Mouse (Mus musculus): Measurements from ENCODE around the gene Adcyap1r1.

Adcyap1r1 gene

DNA sequence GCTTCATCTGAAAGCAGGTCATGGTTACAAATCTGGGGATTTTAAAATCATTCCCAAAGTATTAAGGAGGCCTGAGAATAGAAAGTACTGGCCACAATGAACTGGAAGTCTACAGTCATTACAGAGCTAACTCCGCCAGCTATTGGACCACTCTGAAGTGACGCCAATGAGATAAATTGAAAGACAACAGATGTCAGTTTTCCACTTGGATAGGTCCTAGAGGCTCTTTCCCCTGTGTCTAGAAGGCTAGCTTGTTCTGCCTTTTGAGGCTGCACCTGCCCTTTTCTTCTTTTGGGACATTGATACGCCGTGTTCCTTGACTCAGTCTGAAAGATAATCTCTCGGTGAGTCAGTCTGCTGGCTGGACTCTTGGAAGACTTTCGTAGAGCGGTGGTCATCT lies 50.5 kb downstream of the Adcyap1r1 start:
- DNase-seq (ENCODE audit: low spot score): no peak

- no peak for DNase-seq (ENCODE audit: low spot score)
Measured at GRCm38 (mm10) chr6:55504797-55505488, 53.2 kb downstream of the Adcyap1r1 start.

DNA sequence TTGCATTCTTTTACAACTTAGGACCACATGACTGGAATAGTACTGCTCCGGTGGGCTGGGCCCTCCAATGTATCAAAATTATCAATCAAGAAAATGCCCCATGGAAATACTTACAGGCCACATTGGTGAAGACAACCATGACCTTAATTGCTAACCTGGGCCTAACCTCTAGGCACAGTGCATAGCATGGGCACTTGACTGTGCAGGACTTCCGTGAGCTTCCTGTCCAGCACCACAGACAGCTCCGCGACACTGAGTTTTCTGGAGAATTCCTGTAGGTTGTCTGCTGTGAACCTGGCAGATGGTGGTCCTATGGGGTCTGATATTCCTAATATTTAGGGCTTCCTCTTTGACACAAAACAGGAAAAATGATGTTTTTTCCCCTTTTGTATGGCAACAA lies 54.7 kb downstream of the Adcyap1r1 start:
- DNase-seq (ENCODE audit: low spot score): no peak

DNA sequence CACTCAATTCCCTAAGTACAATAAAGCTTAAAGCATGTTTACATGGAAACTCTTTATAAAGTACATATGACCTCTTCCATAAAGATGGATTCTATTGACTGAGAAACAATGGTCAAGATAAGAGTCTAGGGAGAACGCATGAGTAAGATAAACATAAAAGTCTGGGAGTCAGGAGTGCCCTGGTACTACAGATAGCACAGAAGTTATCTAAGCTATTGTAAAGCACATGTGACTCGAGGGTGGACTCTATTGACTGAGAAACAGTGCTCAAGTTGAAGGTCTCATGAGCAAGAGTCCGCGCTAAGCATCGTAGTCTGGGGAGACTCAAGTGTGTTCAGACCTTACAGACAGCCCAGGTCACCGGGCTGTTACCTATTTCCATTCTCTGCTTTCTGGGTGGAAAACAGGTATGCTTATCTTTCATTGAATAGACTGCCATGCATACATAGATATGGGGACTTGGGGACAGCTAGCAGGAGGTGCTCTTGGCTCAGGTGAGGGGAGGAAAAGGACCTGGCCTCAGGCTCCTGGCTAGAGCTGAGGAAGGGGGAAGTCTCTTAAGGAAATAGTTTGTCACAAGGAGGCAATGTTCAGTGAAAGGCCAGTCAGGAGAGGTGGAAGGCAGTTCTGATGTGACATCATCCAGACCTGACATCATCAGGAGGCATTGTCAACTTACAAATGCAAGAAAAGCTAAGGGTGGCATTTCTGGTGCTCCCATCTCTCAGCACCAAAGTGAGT lies 57.5 kb downstream of the Adcyap1r1 start:
- DNase-seq (ENCODE audit: low spot score): no peak

GRCm38 (mm10) chr6:55511212-55512065 lies 59.7 kb downstream of the Adcyap1r1 start:
- peak; percentile 69 for DNase-seq (ENCODE audit: low spot score)

DNA sequence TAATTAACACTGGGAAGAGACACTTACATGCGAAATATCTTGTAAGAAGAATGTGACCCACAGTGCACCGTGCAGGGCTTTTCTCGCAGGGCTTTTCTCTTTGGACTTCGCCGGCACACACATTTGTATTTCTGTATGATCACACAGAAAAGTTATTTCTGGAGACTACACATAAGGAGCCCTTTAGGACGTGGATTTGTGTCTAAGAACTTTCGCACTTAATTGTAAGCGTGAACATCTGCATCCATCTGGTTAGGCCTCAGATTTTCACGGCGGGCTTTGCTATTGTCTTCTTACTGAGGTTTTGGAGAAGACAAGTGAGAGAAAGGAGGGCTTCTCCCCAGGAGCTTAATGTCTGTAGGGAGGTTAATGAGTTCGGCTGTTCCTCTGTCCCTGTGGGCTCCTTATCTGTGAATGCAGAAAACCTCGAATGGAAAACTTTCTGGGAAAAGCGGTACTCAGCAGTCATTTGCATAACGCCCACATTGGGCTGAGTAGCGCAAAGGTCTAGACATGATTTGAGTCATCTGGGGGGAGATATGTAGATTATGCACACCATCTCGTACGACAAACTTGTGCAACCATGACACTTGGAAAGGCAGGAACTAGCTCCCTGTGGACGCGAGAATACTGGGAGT lies 60.4 kb downstream of the Adcyap1r1 start:
- no peak for DNase-seq (ENCODE audit: low spot score)

- DNase-seq (ENCODE audit: low spot score): no peak
Measured at GRCm38 (mm10) chr6:55513477-55513876, 61.7 kb downstream of the Adcyap1r1 start.

- peak; percentile 67 for DNase-seq (ENCODE audit: low spot score)
Measured at GRCm38 (mm10) chr6:55519605-55520201, 67.9 kb downstream of the Adcyap1r1 start.

GRCm38 (mm10) chr6:55520237-55521095 lies 68.7 kb downstream of the Adcyap1r1 start:
- DNase-seq (ENCODE audit: low spot score): no peak

- no peak for DNase-seq (ENCODE audit: low spot score)
Measured at GRCm38 (mm10) chr6:55536469-55536868, 84.7 kb downstream of the Adcyap1r1 start.

DNA sequence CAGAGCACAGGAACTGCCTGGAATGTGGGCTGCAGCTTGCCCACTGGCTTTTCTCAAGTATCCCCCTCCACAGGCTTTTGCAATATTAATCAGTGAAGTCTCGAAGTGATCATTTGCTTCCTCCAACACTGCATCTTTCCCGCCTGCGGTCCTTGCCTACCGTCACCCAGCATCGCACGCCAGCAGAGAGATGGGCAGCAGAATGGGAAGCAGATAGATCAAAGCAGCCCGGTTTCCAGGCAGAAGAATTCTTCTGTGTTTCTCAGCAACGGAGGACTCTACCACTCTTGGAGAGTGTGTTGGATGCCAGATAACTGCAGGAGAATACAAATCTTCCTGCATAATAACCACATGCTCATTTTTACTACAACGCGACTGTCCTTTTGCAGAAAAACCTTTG lies 87.4 kb downstream of the Adcyap1r1 start:
- DNase-seq (ENCODE audit: low spot score): no peak

DNA sequence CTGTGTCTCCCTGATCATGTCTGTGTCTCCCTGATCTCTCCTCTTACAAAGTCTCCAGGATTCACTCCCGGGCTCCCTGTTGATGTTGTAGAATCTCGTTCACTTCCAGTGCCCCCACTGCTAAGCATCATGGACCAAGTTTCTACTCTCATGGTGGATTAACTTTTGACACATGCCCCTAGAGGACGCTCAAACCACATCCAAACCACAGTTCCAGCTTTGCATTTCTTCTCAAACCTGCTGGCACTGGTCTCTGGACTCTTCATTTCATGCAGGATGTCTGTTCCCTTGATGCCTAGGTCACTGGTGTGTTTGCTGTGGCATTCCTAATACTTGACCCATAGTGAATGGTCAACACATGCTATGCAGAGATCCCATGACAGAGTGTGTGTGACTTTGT lies 90.6 kb downstream of the Adcyap1r1 start:
- DNase-seq (ENCODE audit: low spot score): no peak

GRCm38 (mm10) chr6:55543345-55543744 lies 91.6 kb downstream of the Adcyap1r1 start:
- no peak for DNase-seq (ENCODE audit: low spot score)

GRCm38 (mm10) chr6:55549211-55549610 lies 97.4 kb downstream of the Adcyap1r1 start:
- no peak for DNase-seq (ENCODE audit: low spot score)

DNA sequence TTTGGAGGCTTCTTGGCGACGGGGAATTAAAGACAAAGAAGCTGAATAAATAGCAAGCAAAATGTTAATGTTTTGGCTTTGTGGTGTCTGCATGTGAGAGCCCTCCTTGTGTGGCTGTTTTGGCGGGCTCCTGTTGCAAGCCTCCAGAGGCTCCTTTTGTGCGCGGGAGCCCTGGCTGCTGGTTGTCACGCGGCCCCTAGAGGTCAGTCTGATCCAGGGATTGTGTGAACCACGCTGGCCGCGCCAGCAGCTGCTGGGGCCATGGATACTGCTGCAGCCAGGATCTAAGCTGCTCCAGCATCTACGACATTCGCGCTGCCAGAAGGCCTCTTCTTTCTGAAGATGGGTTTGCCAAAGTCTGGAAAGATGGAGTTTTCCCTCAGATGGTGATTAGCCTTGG lies 99.1 kb downstream of the Adcyap1r1 start:
- no peak for DNase-seq (ENCODE audit: low spot score)

All from ovary, postnatal 10 days (tissue).